Mouse (Mus musculus) mammary gland, adult 2 months (tissue): ENCODE measurements around the gene Ctsf. TPM values are rescaled to one million over a fixed set of nuclear protein-coding genes. Genes with fewer than 3 reads are reported as not detected.

ENCODE experiments used
- polyA plus RNA-seq: library from polyadenylated mRNA; depleted of rRNA; stranded (reverse); fragments of >200 nt; gene quantifications from 2 replicates; pipeline ENCODE4 v1.2.3, GENCODE M21; 2012; ENCODE audit warnings: low replicate concordance; rRNA removed

Ctsf gene
- polyA plus RNA-seq, result 103 and 209 TPM in 2 replicates

GRCm38 (mm10) chr19:4854552-4855469 is at the start of gene Ctsf:
Gene Ctsf, plus strand, starts transcription at chr19:4855130.

GRCm38 (mm10) chr19:4811063-4811908 is 43.6 kb upstream of the Ctsf start, which contains the start of the genes Gm21992 and Rbm14:
Gene Gm21992, minus strand, starts transcription at chr19:4811612.
Gene Rbm14, minus strand, starts transcription at chr19:4811634.

DNA sequence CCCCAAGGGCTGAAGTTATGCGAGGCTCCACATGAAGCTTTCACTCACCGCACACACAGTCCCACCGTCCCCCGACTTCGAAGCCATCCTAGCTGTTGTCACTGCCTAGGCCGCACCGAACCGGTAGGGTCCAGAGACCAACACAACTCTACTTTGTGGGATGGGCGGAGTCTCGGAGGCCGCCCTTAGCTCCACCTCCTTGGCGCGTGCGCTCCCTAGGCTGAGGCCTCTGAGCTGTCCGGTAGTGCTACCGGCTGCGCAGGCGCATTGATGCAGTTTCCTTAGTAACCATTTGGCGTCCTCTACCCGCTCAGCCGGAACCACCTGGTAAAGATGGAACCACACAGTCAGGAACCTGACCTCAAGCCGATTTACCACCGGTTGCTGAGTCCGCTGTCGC is 15.8 kb upstream of the Ctsf start, which contains the start of the genes Ccs and Ccdc87:
Ccs (minus strand) TSS at position 184 of the 400 bp plus-strand sequence.
Ccdc87 (plus strand) TSS at position 218 of the 400 bp plus-strand sequence.

DNA sequence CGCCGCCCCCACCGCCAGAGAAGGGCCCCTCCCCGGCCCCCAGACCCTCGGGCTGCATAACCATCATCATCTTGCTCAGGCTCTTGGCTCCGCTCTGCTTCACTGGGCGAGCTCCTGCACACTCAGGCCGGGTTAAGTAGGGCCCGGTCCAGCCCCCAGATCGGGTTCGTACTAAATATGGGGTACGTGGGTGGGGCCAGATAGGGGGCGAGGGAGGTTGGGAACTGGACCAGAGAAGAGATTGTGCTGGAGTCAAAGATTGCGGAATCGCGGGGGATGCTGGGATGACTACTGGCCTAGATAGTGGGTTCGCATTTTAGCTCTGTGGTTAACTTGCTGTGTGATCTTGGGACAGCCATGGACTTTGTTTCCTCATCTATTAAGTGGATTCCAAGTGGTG is 22.9 kb downstream of the Ctsf start, which contains the start of gene Actn3:
Actn3 (minus strand) TSS at position 125 of the 400 bp plus-strand sequence.

DNA sequence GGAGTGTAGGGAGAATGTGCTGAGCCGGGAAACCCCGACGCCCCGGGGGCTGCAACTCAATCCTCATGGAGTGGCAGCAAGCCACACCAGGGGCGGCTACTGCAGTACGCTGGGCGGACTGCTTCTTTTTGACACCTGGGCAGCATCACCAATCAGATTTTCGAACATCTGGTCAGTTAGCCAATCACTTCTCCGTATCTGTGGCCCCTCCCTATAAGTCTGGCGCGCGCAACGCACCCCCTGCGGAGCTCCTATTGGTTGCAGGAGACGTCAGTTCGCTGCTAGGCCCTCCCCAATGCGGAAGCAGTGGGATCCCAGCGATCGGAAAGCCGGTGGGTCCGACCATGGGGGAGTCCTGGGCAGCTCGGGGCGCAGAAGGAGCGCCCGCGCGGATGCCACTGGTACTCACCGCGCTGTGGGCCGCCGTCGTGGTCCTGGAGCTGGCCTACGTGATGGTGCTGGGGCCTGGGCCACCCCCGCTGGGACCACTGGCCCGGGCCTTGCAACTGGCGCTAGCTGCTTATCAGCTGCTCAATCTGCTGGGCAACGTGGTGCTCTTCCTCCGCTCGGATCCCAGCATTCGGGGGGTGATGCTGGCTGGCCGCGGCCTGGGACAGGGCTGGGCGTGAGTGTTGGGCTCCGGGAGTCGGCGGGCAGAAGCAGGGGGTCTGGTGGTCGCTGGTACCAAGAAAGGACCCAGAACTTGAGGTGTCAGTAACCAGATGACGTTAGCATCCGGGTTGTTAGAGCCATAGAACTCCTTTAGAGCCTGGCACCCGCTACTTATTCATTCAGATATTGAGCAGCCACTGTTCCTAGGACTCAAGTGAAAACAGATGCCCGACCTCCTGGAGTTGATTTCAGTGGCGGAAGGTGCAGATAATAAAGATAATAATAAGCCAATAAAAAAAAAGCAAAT is 23.7 kb downstream of the Ctsf start, which contains the start of gene Zdhhc24:
Zdhhc24 (plus strand) TSS at position 264 of the 919 bp plus-strand sequence.

GRCm38 (mm10) chr19:4905979-4906794 is 51.3 kb downstream of the Ctsf start, which contains the start of gene Bbs1:
Gene Bbs1, minus strand, starts transcription at chr19:4906628.

Other genes starting within 250 kb of the Ctsf start
- 12.3 and 26.6 TPM in 2 replicates for gene Lrfn4, start 239.5 kb upstream of the Ctsf start, polyA plus RNA-seq
- 86.7 and 104 TPM in 2 replicates for gene Rce1, start 229.5 kb upstream of the Ctsf start, polyA plus RNA-seq
- 0.89 and 0.98 TPM in 2 replicates for gene Gm960, start 156.5 kb upstream of the Ctsf start, polyA plus RNA-seq
- 2.4 and 3.1 TPM in 2 replicates for gene Sptbn2, start 144.0 kb upstream of the Ctsf start, polyA plus RNA-seq
- gene Rbm4b, start 98.6 kb upstream of the Ctsf start, polyA plus RNA-seq, result 7.6 and 8.1 TPM in 2 replicates
- gene Rbm4, start 61.2 kb upstream of the Ctsf start, polyA plus RNA-seq, result 30.1 and 37.6 TPM in 2 replicates
- gene Gm21992, start 43.5 kb upstream of the Ctsf start, polyA plus RNA-seq, result 16.6 and 27.0 TPM in 2 replicates
- gene Rbm14, start 43.5 kb upstream of the Ctsf start, polyA plus RNA-seq, result 47.0 and 81.2 TPM in 2 replicates
- 28.5 and 29.5 TPM in 2 replicates for gene Ccs, start 15.8 kb upstream of the Ctsf start, polyA plus RNA-seq
- gene Ccdc87, start 15.8 kb upstream of the Ctsf start, polyA plus RNA-seq, result 0.07 TPM in 1 of 2 replicates, not detected in the other
- gene Actn3, start 22.8 kb downstream of the Ctsf start, polyA plus RNA-seq, result 0.54 and 894 TPM in 2 replicates
- 29.8 and 33.4 TPM in 2 replicates for gene Zdhhc24, start 23.5 kb downstream of the Ctsf start, polyA plus RNA-seq
- 2.7 and 4.2 TPM in 2 replicates for gene Bbs1, start 51.5 kb downstream of the Ctsf start, polyA plus RNA-seq
- gene Dpp3, start 73.2 kb downstream of the Ctsf start, polyA plus RNA-seq, result 87.1 and 105 TPM in 2 replicates
- 6.9 and 8.4 TPM in 2 replicates for gene Peli3, start 88.0 kb downstream of the Ctsf start, polyA plus RNA-seq
- 19.5 and 24.0 TPM in 2 replicates for gene Mrpl11, start 107.0 kb downstream of the Ctsf start, polyA plus RNA-seq
- gene Npas4, start 135.2 kb downstream of the Ctsf start, polyA plus RNA-seq, result 0.47 and 0.59 TPM in 2 replicates
- gene Slc29a2, start 168.7 kb downstream of the Ctsf start, polyA plus RNA-seq, result 8.9 and 19.4 TPM in 2 replicates
- gene B4gat1, start 183.7 kb downstream of the Ctsf start, polyA plus RNA-seq, result 33.1 and 40.6 TPM in 2 replicates
- gene AC124502.3, start 183.8 kb downstream of the Ctsf start, polyA plus RNA-seq, result 0.11 and 0.20 TPM in 2 replicates
- 31.7 and 37.6 TPM in 2 replicates for gene Brms1, start 186.2 kb downstream of the Ctsf start, polyA plus RNA-seq
- gene Rin1, start 195.4 kb downstream of the Ctsf start, polyA plus RNA-seq, result 11.1 and 16.2 TPM in 2 replicates
- gene Cd248, start 212.9 kb downstream of the Ctsf start, polyA plus RNA-seq, result 119 and 148 TPM in 2 replicates
- 0.20 and 0.41 TPM in 2 replicates for gene Tmem151a, start 230.4 kb downstream of the Ctsf start, polyA plus RNA-seq
- gene Yif1a, start 233.4 kb downstream of the Ctsf start, polyA plus RNA-seq, result 170 and 227 TPM in 2 replicates
- 0.96 and 3.2 TPM in 2 replicates for gene Cnih2, start 243.4 kb downstream of the Ctsf start, polyA plus RNA-seq